Mouse (Mus musculus) stomach, embryonic 15.5 days (tissue): ENCODE data around the gene Mier1. TPM values are rescaled to one million over a fixed set of nuclear protein-coding genes. Genes with fewer than 3 reads are reported as not detected.

Experiments
- ATAC-seq: fragments of 200-750 bp; cut with Nextera tagmentation; 2 replicates; pipeline ENCODE4 v1.8.0; 2017; ENCODE audit warnings: low read depth, moderate number of reproducible peaks, moderate TSS enrichment; ENCODE audit not compliant: insufficient read depth, low FRiP score
- H3K27ac ChIP-seq: fragments of 300-500 bp; sonication (generic); 2 replicates; pipeline ENCODE4 v1.5.1; 2015; ENCODE audit warnings: mild to moderate bottlenecking, inconsistent platforms
- H3K27me3 ChIP-seq: fragments of 300-500 bp; sonication (generic); replicated peaks from 2 replicates; pipeline ENCODE4 v1.6.1; 2015; ENCODE audit warnings: inconsistent platforms
- H3K36me3 ChIP-seq: fragments of 300-500 bp; sonication (generic); 2 replicates; pipeline ENCODE4 v1.6.1; 2015; ENCODE audit warnings: inconsistent platforms
- H3K4me1 ChIP-seq: fragments of 300-500 bp; sonication (generic); 2 replicates; pipeline ENCODE4 v1.6.1; 2015; ENCODE audit warnings: inconsistent platforms
- H3K4me2 ChIP-seq: fragments of 300-500 bp; sonication (generic); 2 replicates; pipeline ENCODE4 v1.6.1; 2015; ENCODE audit warnings: mild to moderate bottlenecking, inconsistent platforms
- H3K4me3 ChIP-seq: fragments of 300-500 bp; sonication (generic); replicated peaks from 2 replicates; pipeline ENCODE4 v1.5.1; 2015; ENCODE audit warnings: inconsistent platforms
- H3K9ac ChIP-seq: fragments of 300-500 bp; sonication (generic); 2 replicates; pipeline ENCODE4 v1.6.1; 2015; ENCODE audit warnings: inconsistent platforms
- H3K9me3 ChIP-seq: fragments of 300-500 bp; sonication (generic); 2 replicates; pipeline ENCODE4 v1.6.1; 2016; ENCODE audit warnings: inconsistent platforms
- WGBS: fragments of 180-500 bp; shearing (Covaris S2); methylation state at CpG from one replicate; pipeline ENCODE4 v1.1.7; 2015; 5-methylcytosine and 5-hydroxymethylcytosine counted together
- polyA plus RNA-seq: library from polyadenylated mRNA; unstranded; fragments of >200 nt; fragmentation: Nextera tagmentation; extraction: Ambion mirVana; gene quantifications from 2 replicates; pipeline ENCODE4 v1.2.1, GENCODE M21; 2015

Mier1 gene
- polyA plus RNA-seq: 44.7 and 49.3 TPM in 2 replicates

GRCm38 (mm10) chr4:103114184-103115111 is at the start of gene Mier1, which contains the start of gene Wdr78:
Gene Mier1 (plus strand): TSS chr4:103114390.
Gene Wdr78 (minus strand): TSS chr4:103114555.
- H3K4me2 ChIP-seq: peak within 1 kb of the TSS; percentile 72
- no peaks in the 10 kb centered on the region for H3K9me3 ChIP-seq
- peaks cover 21% of the 10 kb centered on the region for H3K4me1 ChIP-seq
- 0 out of 2 replicates have a peak, but pooled peaks cover 3% of the 10 kb centered on the region for H3K36me3 ChIP-seq
- ATAC-seq: peak; percentile 99
- peak within 1 kb of the TSS; percentile 81 for H3K9ac ChIP-seq
- under 1% methylated on average over 84 of the region's 90 CpGs for WGBS
- no peaks in the 10 kb centered on the region for H3K27me3 ChIP-seq
- H3K4me3 ChIP-seq: peak within 1 kb of the TSS; percentile 90
- peak within 1 kb of the TSS; percentile 100 for H3K27ac ChIP-seq

- H3K4me1 ChIP-seq: no peaks in the 10 kb centered on the region
- H3K36me3 ChIP-seq: no peaks in the 10 kb centered on the region
- ATAC-seq: no peak
- no peak overlapping the region for H3K4me2 ChIP-seq
- H3K9ac ChIP-seq: no peak overlapping the region
- WGBS: 62% methylated on average over 2 of the region's 2 CpGs
- H3K9me3 ChIP-seq: no peaks in the 10 kb centered on the region
- H3K27ac ChIP-seq: no peak overlapping the region
- no peaks in the 10 kb centered on the region for H3K27me3 ChIP-seq
- no peak overlapping the region for H3K4me3 ChIP-seq
These were observed 49.8 kb upstream of the Mier1 start for GRCm38 (mm10) chr4:103064421-103064820.

DNA sequence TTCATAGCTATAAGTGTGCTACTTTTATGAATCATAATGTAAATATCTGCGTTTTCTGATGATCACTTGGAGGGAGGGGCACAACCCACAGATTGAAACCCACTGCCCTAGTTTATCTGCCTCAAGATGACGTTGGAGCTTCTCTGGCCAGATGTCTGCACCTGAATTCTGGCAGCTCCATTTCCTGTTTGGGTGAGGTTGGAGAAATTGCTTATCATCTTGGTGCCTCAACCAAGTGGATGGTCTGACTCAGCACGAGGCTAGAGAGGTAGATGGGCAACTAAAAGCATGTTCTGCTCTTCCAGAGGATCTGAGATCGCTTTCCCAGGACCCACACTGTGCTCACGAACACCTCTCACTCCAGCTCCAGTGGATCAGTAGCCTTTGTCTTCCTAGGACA is 49.2 kb upstream of the Mier1 start:
- Histone ChIP-seq H3K27me3 (no peaks in the 10 kb centered on the region), H3K4me1 (no peaks in the 10 kb centered on the region), H3K36me3 (no peaks in the 10 kb centered on the region), H3K4me2 (no peak overlapping the region), H3K4me3 (no peak overlapping the region), H3K9ac (no peak overlapping the region), H3K27ac (no peak overlapping the region), H3K9me3 (no peaks in the 10 kb centered on the region)
- 59% methylated on average over 5 of the region's 5 CpGs for WGBS
- ATAC-seq: no peak

GRCm38 (mm10) chr4:103067906-103068655 is 46.1 kb upstream of the Mier1 start:
- Histone ChIP-seq H3K4me1 (no peaks in the 10 kb centered on the region), H3K27me3 (no peaks in the 10 kb centered on the region), H3K36me3 (no peaks in the 10 kb centered on the region), H3K4me2 (no peak overlapping the region), H3K4me3 (no peak overlapping the region), H3K9ac (no peak overlapping the region), H3K9me3 (no peaks in the 10 kb centered on the region), H3K27ac (no peak overlapping the region)
- WGBS: 63% methylated on average over 6 of the region's 6 CpGs
- ATAC-seq: no peak

- WGBS: 81% methylated on average over 3 of the region's 3 CpGs
These were observed 43.6 kb upstream of the Mier1 start for GRCm38 (mm10) chr4:103070631-103071030.

DNA sequence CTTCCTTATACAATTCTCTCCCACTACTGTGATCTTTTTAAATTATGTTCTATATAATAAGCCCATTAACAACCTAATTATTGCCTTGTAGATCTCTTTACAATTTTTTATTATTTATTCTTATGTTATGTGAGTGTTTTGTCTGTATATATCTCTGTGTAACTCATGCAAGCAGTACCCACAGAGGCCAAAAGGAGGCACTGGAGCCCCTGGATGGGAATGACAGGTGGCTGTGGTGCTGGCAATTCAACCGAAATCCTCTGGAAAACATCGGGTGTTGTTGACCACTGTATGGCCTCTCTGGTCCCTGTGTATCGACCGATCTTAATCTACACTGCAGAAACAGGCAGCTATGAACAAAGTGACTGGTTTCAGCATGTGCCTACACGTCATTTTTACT is 29.0 kb upstream of the Mier1 start:
- Histone ChIP-seq H3K4me3 (no peak overlapping the region), H3K4me1 (no peaks in the 10 kb centered on the region), H3K9me3 (no peaks in the 10 kb centered on the region), H3K36me3 (no peaks in the 10 kb centered on the region), H3K4me2 (no peak overlapping the region), H3K9ac (no peak overlapping the region), H3K27me3 (no peaks in the 10 kb centered on the region), H3K27ac (no peak overlapping the region)
- WGBS: 93% methylated on average over 5 of the region's 5 CpGs
- no peak for ATAC-seq

More at GRCm38 (mm10) chr4:103070631-103071030, 43.6 kb upstream of the Mier1 start:
- Histone ChIP-seq H3K36me3 (no peaks in the 10 kb centered on the region), H3K4me1 (no peaks in the 10 kb centered on the region), H3K27ac (no peak overlapping the region), H3K4me3 (no peak overlapping the region), H3K9me3 (no peaks in the 10 kb centered on the region), H3K27me3 (no peaks in the 10 kb centered on the region), H3K4me2 (no peak overlapping the region), H3K9ac (no peak overlapping the region)
- no peak for ATAC-seq

GRCm38 (mm10) chr4:103095921-103096320 is 18.3 kb upstream of the Mier1 start:
- H3K4me3 ChIP-seq: no peak overlapping the region
- H3K27ac ChIP-seq: no peak overlapping the region
- no peak for ATAC-seq
- H3K9me3 ChIP-seq: no peaks in the 10 kb centered on the region
- H3K9ac ChIP-seq: no peak overlapping the region
- H3K4me2 ChIP-seq: no peak overlapping the region
- no peaks in the 10 kb centered on the region for H3K4me1 ChIP-seq
- H3K36me3 ChIP-seq: no peaks in the 10 kb centered on the region
- 84% methylated on average over 8 of the region's 8 CpGs for whole genome bisulfite sequencing
- no peaks in the 10 kb centered on the region for H3K27me3 ChIP-seq

GRCm38 (mm10) chr4:103098532-103098931 is 15.7 kb upstream of the Mier1 start:
- WGBS: 85% methylated on average over 5 of the region's 5 CpGs
- Histone ChIP-seq H3K27ac (no peak overlapping the region), H3K4me1 (no peaks in the 10 kb centered on the region), H3K9ac (no peak overlapping the region), H3K36me3 (no peaks in the 10 kb centered on the region), H3K4me3 (no peak overlapping the region), H3K9me3 (no peaks in the 10 kb centered on the region), H3K4me2 (no peak overlapping the region), H3K27me3 (no peaks in the 10 kb centered on the region)
- no peak for ATAC-seq

DNA sequence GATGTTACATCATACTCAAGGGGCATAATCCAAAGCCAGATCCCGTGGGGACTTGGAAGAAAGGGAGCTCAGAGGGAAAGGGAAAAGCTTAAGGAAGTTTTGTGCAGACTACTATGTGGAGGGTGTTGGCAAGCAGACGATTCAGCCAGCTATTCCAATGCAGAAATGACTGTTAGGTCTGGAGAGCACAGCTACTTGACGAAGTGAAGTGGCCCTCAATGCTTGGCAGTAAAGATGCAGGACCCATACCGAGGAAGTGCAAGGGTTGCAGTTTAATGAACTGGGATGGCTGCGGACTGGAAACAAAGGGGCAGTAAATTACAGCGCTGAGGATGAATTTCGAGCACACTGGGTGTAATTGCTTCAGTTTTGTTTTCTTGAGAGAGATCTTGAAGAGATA is 1.5 kb upstream of the Mier1 start:
- H3K27me3 ChIP-seq: no peaks in the 10 kb centered on the region
- no peaks in the 10 kb centered on the region for H3K9me3 ChIP-seq
- no peak overlapping the region for H3K27ac ChIP-seq
- H3K36me3 ChIP-seq: 0 out of 2 replicates have a peak, but pooled peaks cover 3% of the 10 kb centered on the region
- WGBS: 54% methylated on average over 7 of the region's 7 CpGs
- ATAC-seq: no peak
- no peak overlapping the region for H3K9ac ChIP-seq
- peak overlapping the region; percentile 72; the same call in 1 of the 2 replicates for H3K4me2 ChIP-seq
- H3K4me1 ChIP-seq: peaks cover 17% of the 10 kb centered on the region
- peak overlapping the region; percentile 90; the same call in 1 of the 2 replicates for H3K4me3 ChIP-seq

DNA sequence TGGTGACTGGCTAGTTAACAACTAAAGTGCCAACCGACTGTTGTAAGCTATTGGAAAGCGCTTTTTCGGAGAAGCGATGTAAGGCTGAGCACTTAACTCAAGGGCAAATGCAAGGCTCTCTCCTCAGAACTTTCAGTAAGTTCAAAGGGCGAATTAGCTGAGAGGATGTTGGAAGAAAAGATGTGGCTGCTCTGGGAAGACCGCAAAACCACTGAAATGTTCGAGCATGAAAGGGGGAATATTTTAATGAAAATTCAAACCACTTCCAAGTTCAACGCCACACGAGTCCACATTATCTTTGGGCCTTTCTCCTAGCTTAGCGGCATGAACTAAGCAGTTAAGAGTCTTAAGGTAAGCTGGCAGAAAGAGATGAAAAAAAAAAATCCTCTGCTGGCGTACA is 788 bp upstream of the Mier1 start:
- no peaks in the 10 kb centered on the region for H3K27me3 ChIP-seq
- H3K9ac ChIP-seq: peak overlapping the region; percentile 60
- peak overlapping the region; percentile 90 for H3K4me3 ChIP-seq
- H3K4me2 ChIP-seq: peak overlapping the region; percentile 72
- no peaks in the 10 kb centered on the region for H3K9me3 ChIP-seq
- H3K4me1 ChIP-seq: peaks cover 17% of the 10 kb centered on the region
- 0 out of 2 replicates have a peak, but pooled peaks cover 3% of the 10 kb centered on the region for H3K36me3 ChIP-seq
- peak overlapping the region; percentile 100; the same call in 1 of the 2 replicates for H3K27ac ChIP-seq
- no peak for ATAC-seq
- 6% methylated on average over 11 of the region's 11 CpGs for WGBS

GRCm38 (mm10) chr4:103118888-103119228 is 4.7 kb downstream of the Mier1 start:
- WGBS: under 1% methylated on average over 15 of the region's 15 CpGs
- peak overlapping the region; percentile 63 for H3K4me2 ChIP-seq
- H3K9ac ChIP-seq: no peak overlapping the region; the same call in 1 of the 2 replicates
- ATAC-seq: no peak
- peak overlapping the region; percentile 90 for H3K4me3 ChIP-seq
- peaks cover 19% of the 10 kb centered on the region for H3K4me1 ChIP-seq
- no peaks in the 10 kb centered on the region for H3K27me3 ChIP-seq
- 0 out of 2 replicates have a peak, but pooled peaks cover 3% of the 10 kb centered on the region for H3K36me3 ChIP-seq
- H3K9me3 ChIP-seq: no peaks in the 10 kb centered on the region
- peak overlapping the region; percentile 99 for H3K27ac ChIP-seq
